Mouse (Mus musculus): ENCODE measurements around the gene Fiz1. TPM values are rescaled to one million over a fixed set of nuclear protein-coding genes. Genes with fewer than 3 reads are reported as not detected.

Gene Fiz1
- polyA plus RNA-seq, 2 experiments, result 37.5 to 42.4 TPM

DNA sequence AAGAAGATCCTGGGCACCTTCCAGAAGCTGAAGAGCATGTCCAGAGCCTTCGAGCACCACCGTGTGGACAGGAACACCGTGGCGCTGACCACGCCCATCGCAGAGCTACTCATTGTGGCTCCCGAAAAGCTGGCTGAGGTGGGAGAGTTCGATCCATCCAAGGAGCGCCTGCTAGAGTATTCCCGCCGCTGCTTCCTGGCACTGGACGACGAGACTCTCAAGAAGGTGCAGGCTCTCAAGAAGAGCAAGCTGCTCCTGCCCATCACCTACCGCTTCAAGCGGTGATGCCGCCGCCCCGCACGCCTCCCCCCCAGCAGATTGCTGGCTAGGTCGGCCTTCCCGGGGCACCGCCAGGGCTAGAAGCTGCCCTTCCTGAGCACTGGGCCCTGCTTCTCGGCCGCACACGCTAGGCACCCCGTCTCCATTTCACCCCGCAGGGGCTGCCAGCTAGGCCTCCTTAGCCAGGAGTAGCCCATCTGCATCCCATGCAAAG lies 45.8 kb upstream of the Fiz1 start:
- Histone ChIP-seq H3K4me3 (replicated peaks; ENCODE audit: low read length) (peak overlapping the region; percentile 64), H3K9me3 (ENCODE audit: control insufficient read depth, low read length) (no peaks in the 10 kb centered on the region), H3K4me2 (replicated peaks; ENCODE audit: low read depth, low read length, severe bottlenecking) (peak overlapping the region; percentile 82), H3K4me1 (ENCODE audit: control insufficient read depth, insufficient read depth, low read length) (peaks cover 24% of the 10 kb centered on the region), H3K27ac (replicated peaks; ENCODE audit: low read depth, low read length) (peak overlapping the region; percentile 96), H3K27me3 (ENCODE audit: control insufficient read depth, insufficient read depth, low read length) (peaks cover 18% of the 10 kb centered on the region), H3K9ac (ENCODE audit: low read depth, low read length, severe bottlenecking) (peak overlapping the region; percentile 83), H3K36me3 (ENCODE audit: control insufficient read depth, insufficient read depth, low read length) (0 out of 2 replicates have a peak, but pooled peaks cover under 1% of the 10 kb centered on the region)
- ATAC-seq (ENCODE audit: low FRiP score, low read depth) (no peak), DNase-seq (ENCODE audit: low spot score) (peak; percentile 86)
- TF ChIP-seq POLR2A (IDR thresholded peaks at IDR 0.05; ENCODE audit: borderline replicate concordance, extremely low read depth, insufficient read depth, insufficient read length), result no peak
- WGBS, result 3% methylated on average over 24 of the region's 27 CpGs

DNA sequence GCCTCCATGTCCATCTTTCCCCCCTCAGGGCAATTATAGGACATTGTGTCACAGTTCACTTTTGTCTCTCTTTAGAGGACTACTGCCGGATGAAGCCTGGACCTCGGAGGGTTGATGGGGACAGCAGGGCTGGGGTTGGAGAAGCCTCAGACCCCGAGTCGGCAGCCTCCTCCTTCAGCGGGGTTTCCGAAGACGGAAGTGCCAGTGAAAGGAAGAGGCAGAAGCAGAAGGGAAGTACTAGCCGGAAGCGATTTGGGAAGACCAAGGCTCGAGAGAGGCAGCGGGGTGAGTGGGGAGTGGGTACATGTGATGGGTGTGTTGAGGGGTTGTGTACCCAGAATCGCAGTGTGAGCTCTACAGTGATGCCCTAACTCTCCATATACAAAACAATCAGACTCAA lies 44.9 kb upstream of the Fiz1 start:
- no peak for ATAC-seq (ENCODE audit: low FRiP score, low read depth)
- Histone ChIP-seq H3K4me2 (replicated peaks; ENCODE audit: low read depth, low read length, severe bottlenecking) (no peak overlapping the region), H3K36me3 (ENCODE audit: control insufficient read depth, insufficient read depth, low read length) (no peaks in the 10 kb centered on the region), H3K27ac (replicated peaks; ENCODE audit: low read depth, low read length) (no peak overlapping the region), H3K4me3 (replicated peaks; ENCODE audit: low read length) (no peak overlapping the region), H3K27me3 (ENCODE audit: control insufficient read depth, insufficient read depth, low read length) (peaks cover 26% of the 10 kb centered on the region), H3K4me1 (ENCODE audit: control insufficient read depth, insufficient read depth, low read length) (peaks cover 24% of the 10 kb centered on the region), H3K9ac (ENCODE audit: low read depth, low read length, severe bottlenecking) (no peak overlapping the region), H3K9me3 (ENCODE audit: control insufficient read depth, low read length) (no peaks in the 10 kb centered on the region)
- DNase-seq (ENCODE audit: low spot score), result no peak
- no peak for TF ChIP-seq POLR2A (IDR thresholded peaks at IDR 0.05; ENCODE audit: borderline replicate concordance, extremely low read depth, insufficient read depth, insufficient read length)
- WGBS, result 92% methylated on average over 12 of the region's 12 CpGs

DNA sequence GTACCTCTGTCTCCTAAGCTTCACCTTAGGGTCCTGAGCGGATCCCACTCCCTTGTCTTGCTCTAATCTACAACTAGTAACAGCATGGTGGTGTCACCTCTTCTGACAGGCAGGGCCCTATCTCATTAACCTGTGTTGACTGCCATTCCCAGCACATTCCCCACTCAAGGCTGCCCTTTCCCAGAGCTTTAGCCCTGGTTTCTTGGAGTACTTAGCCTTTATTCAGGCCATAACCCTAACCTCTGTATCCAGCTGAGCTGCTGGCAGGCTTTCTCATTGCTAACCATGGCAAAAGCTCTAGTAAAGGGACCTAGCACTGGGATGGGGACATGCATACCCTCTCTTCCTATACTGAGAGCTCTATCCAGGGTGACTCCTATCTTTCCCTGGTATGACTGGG lies 44.1 kb upstream of the Fiz1 start:
- H3K4me2 ChIP-seq (replicated peaks; ENCODE audit: low read depth, low read length, severe bottlenecking), result no peak overlapping the region
- peaks cover 34% of the 10 kb centered on the region for H3K27me3 ChIP-seq (ENCODE audit: control insufficient read depth, insufficient read depth, low read length)
- DNase-seq (ENCODE audit: low spot score), result no peak
- no peak overlapping the region for H3K27ac ChIP-seq (replicated peaks; ENCODE audit: low read depth, low read length)
- H3K9ac ChIP-seq (ENCODE audit: low read depth, low read length, severe bottlenecking), result no peak overlapping the region
- H3K36me3 ChIP-seq (ENCODE audit: control insufficient read depth, insufficient read depth, low read length), result no peaks in the 10 kb centered on the region
- TF ChIP-seq POLR2A (IDR thresholded peaks at IDR 0.05; ENCODE audit: borderline replicate concordance, extremely low read depth, insufficient read depth, insufficient read length), result no peak
- peaks cover 24% of the 10 kb centered on the region for H3K4me1 ChIP-seq (ENCODE audit: control insufficient read depth, insufficient read depth, low read length)
- WGBS, result 91% methylated on average over 1 of the region's 1 CpGs
- H3K9me3 ChIP-seq (ENCODE audit: control insufficient read depth, low read length), result no peaks in the 10 kb centered on the region
- no peak overlapping the region for H3K4me3 ChIP-seq (replicated peaks; ENCODE audit: low read length)
- no peak for ATAC-seq (ENCODE audit: low FRiP score, low read depth)

DNA sequence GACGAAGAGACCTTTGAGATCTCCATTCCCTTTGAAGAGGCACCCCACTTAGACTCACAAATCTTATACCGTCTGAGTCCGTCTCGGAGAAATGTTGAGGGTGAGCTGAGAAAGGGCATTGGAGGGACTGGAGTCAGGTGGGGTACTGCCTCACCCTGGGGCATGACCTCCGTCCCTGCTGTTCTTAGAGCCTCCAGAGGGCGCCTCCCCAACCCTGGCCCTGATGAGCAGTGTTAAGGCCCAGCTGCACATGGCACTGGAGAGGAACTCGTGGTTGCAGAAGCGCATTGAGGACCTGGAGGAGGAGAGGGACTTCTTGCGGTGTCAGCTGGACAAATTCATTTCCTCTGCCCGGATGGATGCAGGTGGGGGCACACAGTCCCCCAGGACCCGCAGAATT lies 43.3 kb upstream of the Fiz1 start:
- WGBS, result 38% methylated on average over 11 of the region's 11 CpGs
- H3K27ac ChIP-seq (replicated peaks; ENCODE audit: low read depth, low read length), result no peak overlapping the region
- no peak for ATAC-seq (ENCODE audit: low FRiP score, low read depth)
- no peaks in the 10 kb centered on the region for H3K9me3 ChIP-seq (ENCODE audit: control insufficient read depth, low read length)
- no peak for DNase-seq (ENCODE audit: low spot score)
- H3K9ac ChIP-seq (ENCODE audit: low read depth, low read length, severe bottlenecking), result peak overlapping the region; percentile 87; the same call in 1 of the 2 replicates
- peaks cover 43% of the 10 kb centered on the region for H3K27me3 ChIP-seq (ENCODE audit: control insufficient read depth, insufficient read depth, low read length)
- H3K4me3 ChIP-seq (replicated peaks; ENCODE audit: low read length), result peak overlapping the region; percentile 75
- TF ChIP-seq POLR2A (IDR thresholded peaks at IDR 0.05; ENCODE audit: borderline replicate concordance, extremely low read depth, insufficient read depth, insufficient read length), result no peak
- peak overlapping the region; percentile 83 for H3K4me2 ChIP-seq (replicated peaks; ENCODE audit: low read depth, low read length, severe bottlenecking)
- no peaks in the 10 kb centered on the region for H3K36me3 ChIP-seq (ENCODE audit: control insufficient read depth, insufficient read depth, low read length)
- H3K4me1 ChIP-seq (ENCODE audit: control insufficient read depth, insufficient read depth, low read length), result peaks cover 29% of the 10 kb centered on the region

DNA sequence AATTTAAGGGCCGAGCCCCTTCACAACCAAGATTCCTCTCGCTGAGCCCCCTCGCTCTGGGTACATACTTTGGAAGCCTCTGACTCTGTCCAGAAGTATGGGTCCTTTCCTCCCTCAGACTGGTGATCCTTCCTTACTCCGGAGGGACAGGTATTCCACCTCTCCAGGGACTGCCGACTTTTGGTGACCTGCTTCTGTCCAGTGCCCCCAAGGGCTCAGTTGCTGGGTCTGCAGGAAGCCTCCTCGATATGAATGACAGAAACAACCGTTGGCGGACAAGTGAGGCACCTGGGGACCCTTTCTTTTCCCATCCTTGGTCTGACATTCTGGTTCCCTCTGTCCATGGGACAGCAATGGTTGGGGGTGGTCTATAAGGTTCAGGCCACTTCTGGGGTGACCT lies 42.9 kb upstream of the Fiz1 start:
- ATAC-seq (ENCODE audit: low FRiP score, low read depth), result no peak
- Histone ChIP-seq H3K9ac (ENCODE audit: low read depth, low read length, severe bottlenecking) (peak overlapping the region; percentile 87), H3K36me3 (ENCODE audit: control insufficient read depth, insufficient read depth, low read length) (no peaks in the 10 kb centered on the region), H3K27me3 (ENCODE audit: control insufficient read depth, insufficient read depth, low read length) (peaks cover 47% of the 10 kb centered on the region), H3K4me1 (ENCODE audit: control insufficient read depth, insufficient read depth, low read length) (peaks cover 33% of the 10 kb centered on the region), H3K4me2 (replicated peaks; ENCODE audit: low read depth, low read length, severe bottlenecking) (peak overlapping the region; percentile 83), H3K27ac (replicated peaks; ENCODE audit: low read depth, low read length) (no peak overlapping the region), H3K9me3 (ENCODE audit: control insufficient read depth, low read length) (no peaks in the 10 kb centered on the region), H3K4me3 (replicated peaks; ENCODE audit: low read length) (peak overlapping the region; percentile 75)
- WGBS, result 28% methylated on average over 8 of the region's 8 CpGs
- no peak for TF ChIP-seq POLR2A (IDR thresholded peaks at IDR 0.05; ENCODE audit: borderline replicate concordance, extremely low read depth, insufficient read depth, insufficient read length)
- no peak for DNase-seq (ENCODE audit: low spot score)
